Mouse (Mus musculus) MEL (cell line): ENCODE measurements around the gene Iscu. TPM values are rescaled to one million over a fixed set of nuclear protein-coding genes. Genes with fewer than 3 reads are reported as not detected.

Experiments used
- DNase-seq: peaks from one replicate; pipeline ENCODE4 v3.0.0; 2011; ENCODE audit warnings: low read depth, low spot score
- H3K27ac ChIP-seq: 2 replicates; pipeline ENCODE4 v1.5.1; 2012; ENCODE audit warnings: low read depth, mild to moderate bottlenecking, control low read depth, low read length, moderate library complexity; ENCODE audit not compliant: control insufficient read depth
- H3K27me3 ChIP-seq, 2 experiments: fragments of 150-350 bp in 1 of 2; sonication (generic) in 1 of 2; 2 replicates each; pipeline ENCODE4 v1.6.1; 2012; ENCODE audit warnings: low read length in 2 of 2, mild to moderate bottlenecking in 2 of 2, improper control_type of control experiment in 1 of 2, moderate library complexity in 1 of 2; ENCODE audit not compliant: insufficient read depth in 2 of 2, control insufficient read depth in 1 of 2
- H3K36me3 ChIP-seq, 2 experiments: 2 replicates each; pipeline ENCODE4 v1.6.1; 2012 to 2014; ENCODE audit warnings: low read length in 2 of 2, improper control_type of control experiment in 1 of 2, inconsistent platforms in 1 of 2, mild to moderate bottlenecking in 1 of 2; ENCODE audit not compliant: insufficient read depth in 2 of 2, control insufficient read depth in 1 of 2
- H3K4me1 ChIP-seq, 2 experiments: fragments of 150-350 bp in 1 of 2; sonication (generic) in 1 of 2; 2 replicates each; pipeline ENCODE4 v1.6.1; 2012; ENCODE audit warnings: low read length in 2 of 2, improper control_type of control experiment in 1 of 2, mild to moderate bottlenecking in 1 of 2; ENCODE audit not compliant: insufficient read depth in 2 of 2, control insufficient read depth in 1 of 2
- H3K4me3 ChIP-seq, 2 experiments: fragments of 150-350 bp in 1 of 2; sonication (generic) in 1 of 2; 2 replicates each; pipeline ENCODE4 v1.5.1; 2012; ENCODE audit warnings: low read depth in 2 of 2, low read length in 2 of 2, mild to moderate bottlenecking in 2 of 2, moderate library complexity in 2 of 2, control low read depth in 1 of 2, improper control_type of control experiment in 1 of 2; ENCODE audit not compliant: control insufficient read depth in 1 of 2, insufficient read depth in 1 of 2
- H3K79me2 ChIP-seq: 2 replicates; pipeline ENCODE4 v1.6.1; 2012; ENCODE audit warnings: mild to moderate bottlenecking, low read length, moderate library complexity; ENCODE audit not compliant: control insufficient read depth, poor library complexity, insufficient read depth
- H3K9ac ChIP-seq: 2 replicates; pipeline ENCODE4 v1.6.1; 2012; ENCODE audit warnings: low read depth, mild to moderate bottlenecking, control low read depth, low read length, moderate library complexity; ENCODE audit not compliant: control insufficient read depth, poor library complexity, severe bottlenecking
- H3K9me3 ChIP-seq: fragments of 150-350 bp; sonication (generic); replicated peaks from 2 replicates; pipeline ENCODE4 v1.6.1; 2012; ENCODE audit warnings: mild to moderate bottlenecking, low read length, improper control_type of control experiment, moderate library complexity; ENCODE audit not compliant: insufficient read depth
- BHLHE40 ChIP-seq: IDR thresholded peaks from 2 replicates; pipeline ENCODE4 v1.6.1; 2012; ENCODE audit warnings: low read depth, mild to moderate bottlenecking, inconsistent platforms, low read length, improper control_type of control experiment, borderline replicate concordance
- CHD2 ChIP-seq: IDR thresholded peaks from 2 replicates; pipeline ENCODE4 v1.6.1; 2011; ENCODE audit warnings: low read length, improper control_type of control experiment
- CTCF ChIP-seq, 3 experiments: IDR thresholded peaks in 2 of 3; conservative IDR thresholded peaks in 1 of 3; 2 replicates each; pipeline ENCODE4 v1.5.1; 2011 to 2012; ENCODE audit warnings: low read length in 3 of 3, low read depth in 2 of 3, mild to moderate bottlenecking in 2 of 3, improper control_type of control experiment in 1 of 3, inconsistent platforms in 1 of 3, mixed read lengths in 1 of 3, moderate library complexity in 1 of 3; ENCODE audit not compliant: control insufficient read depth in 1 of 3, insufficient read depth in 1 of 3, poor library complexity in 1 of 3, severe bottlenecking in 1 of 3
- E2F4 ChIP-seq: IDR thresholded peaks from 2 replicates; pipeline ENCODE4 v1.6.1; 2011; ENCODE audit warnings: low read depth, low read length, improper control_type of control experiment, borderline replicate concordance
- ELF1 ChIP-seq: IDR thresholded peaks from 2 replicates; pipeline ENCODE4 v1.6.1; 2014; ENCODE audit warnings: low read depth, mild to moderate bottlenecking, inconsistent platforms, low read length, improper control_type of control experiment, moderate library complexity
- EP300 ChIP-seq, 2 experiments: IDR thresholded peaks; 2 replicates each; pipeline ENCODE4 v1.6.1; 2011; ENCODE audit warnings: improper control_type of control experiment in 2 of 2, low read length in 2 of 2, low read depth in 1 of 2, mild to moderate bottlenecking in 1 of 2
- ETS1 ChIP-seq: IDR thresholded peaks from 2 replicates; pipeline ENCODE4 v1.6.1; 2012; ENCODE audit warnings: low read depth, mild to moderate bottlenecking, inconsistent platforms, low read length, improper control_type of control experiment, moderate library complexity
- GATA1 ChIP-seq: IDR thresholded peaks from 2 replicates; pipeline ENCODE4 v1.6.1; 2011; ENCODE audit warnings: low read depth, low read length, improper control_type of control experiment
- HCFC1 ChIP-seq: IDR thresholded peaks from 2 replicates; pipeline ENCODE4 v1.6.1; 2012; ENCODE audit warnings: low read depth, mild to moderate bottlenecking, inconsistent platforms, low read length, improper control_type of control experiment, moderate library complexity
- JUND ChIP-seq: IDR thresholded peaks from 2 replicates; pipeline ENCODE4 v1.6.1; 2011; ENCODE audit warnings: low read depth, mild to moderate bottlenecking, improper control_type of control experiment, low read length
- KAT2A ChIP-seq: conservative IDR thresholded peaks from 2 replicates; pipeline ENCODE4 v1.6.1; 2012; ENCODE audit warnings: low read depth, low read length, improper control_type of control experiment, inconsistent platforms
- MAFK ChIP-seq: IDR thresholded peaks from 2 replicates; pipeline ENCODE4 v1.6.1; 2011; ENCODE audit warnings: low read depth, mild to moderate bottlenecking, low read length, improper control_type of control experiment, borderline replicate concordance
- MAX ChIP-seq: IDR thresholded peaks from 2 replicates; pipeline ENCODE4 v1.6.1; 2011; ENCODE audit warnings: low read length, improper control_type of control experiment
- MAZ ChIP-seq: IDR thresholded peaks from 2 replicates; pipeline ENCODE4 v1.6.1; 2012; ENCODE audit warnings: low read depth, mild to moderate bottlenecking, inconsistent platforms, low read length, improper control_type of control experiment
- MEF2A ChIP-seq: IDR thresholded peaks from 2 replicates; pipeline ENCODE4 v1.6.1; 2014; ENCODE audit warnings: low read depth, mild to moderate bottlenecking, inconsistent platforms, low read length, improper control_type of control experiment; ENCODE audit not compliant: poor library complexity, insufficient replicate concordance, severe bottlenecking; ENCODE audit errors: extremely low read depth
- MXI1 ChIP-seq: IDR thresholded peaks from 2 replicates; pipeline ENCODE4 v1.6.1; 2011; ENCODE audit warnings: mild to moderate bottlenecking, low read depth, low read length, improper control_type of control experiment
- MYB ChIP-seq: IDR thresholded peaks from 2 replicates; pipeline ENCODE4 v1.6.1; 2011; ENCODE audit warnings: mild to moderate bottlenecking, low read depth, low read length, improper control_type of control experiment
- NELFE ChIP-seq: IDR thresholded peaks from 2 replicates; pipeline ENCODE4 v1.6.1; 2011; ENCODE audit warnings: low read depth, low read length, improper control_type of control experiment
- NRF1 ChIP-seq: IDR thresholded peaks from 2 replicates; pipeline ENCODE4 v1.6.1; 2014; ENCODE audit warnings: low read depth, mild to moderate bottlenecking, inconsistent platforms, low read length, improper control_type of control experiment, moderate library complexity; ENCODE audit not compliant: poor library complexity, insufficient read depth, severe bottlenecking
- POLR2A ChIP-seq, 2 experiments: IDR thresholded peaks; 2 replicates each; pipeline ENCODE4 v1.6.1; 2011 to 2012; ENCODE audit warnings: low read length in 2 of 2, mild to moderate bottlenecking in 2 of 2, control low read depth in 1 of 2, improper control_type of control experiment in 1 of 2, low read depth in 1 of 2, moderate library complexity in 1 of 2; ENCODE audit not compliant: control insufficient read depth in 1 of 2, insufficient read depth in 1 of 2, poor library complexity in 1 of 2
- POLR2AphosphoS5 ChIP-seq: IDR thresholded peaks from 2 replicates; pipeline ENCODE4 v1.6.1; 2012; ENCODE audit warnings: low read depth, borderline replicate concordance, mild to moderate bottlenecking, inconsistent platforms, low read length, moderate library complexity, mixed read lengths
- RCOR1 ChIP-seq: IDR thresholded peaks from 2 replicates; pipeline ENCODE4 v1.6.1; 2012; ENCODE audit warnings: low read depth, mild to moderate bottlenecking, inconsistent platforms, low read length, improper control_type of control experiment
- SIN3A ChIP-seq: IDR thresholded peaks from 2 replicates; pipeline ENCODE4 v1.6.1; 2012; ENCODE audit warnings: low read length, improper control_type of control experiment, inconsistent platforms
- SMC3 ChIP-seq: IDR thresholded peaks from 2 replicates; pipeline ENCODE4 v1.6.1; 2011; ENCODE audit warnings: low read depth, low read length, improper control_type of control experiment
- TAL1 ChIP-seq: IDR thresholded peaks from 2 replicates; pipeline ENCODE4 v1.6.1; 2012; ENCODE audit warnings: mild to moderate bottlenecking, inconsistent platforms, low read length, moderate library complexity, mixed read lengths
- UBTF ChIP-seq: IDR thresholded peaks from 2 replicates; pipeline ENCODE4 v1.6.1; 2012; ENCODE audit warnings: low read depth, mild to moderate bottlenecking, inconsistent platforms, low read length, improper control_type of control experiment, moderate library complexity, borderline replicate concordance; ENCODE audit not compliant: insufficient read depth
- USF2 ChIP-seq, 2 experiments: IDR thresholded peaks; 2 replicates each; pipeline ENCODE4 v1.6.1; 2011 to 2012; ENCODE audit warnings: improper control_type of control experiment in 2 of 2, low read length in 2 of 2, borderline replicate concordance in 1 of 2, inconsistent platforms in 1 of 2, low read depth in 1 of 2, mild to moderate bottlenecking in 1 of 2; ENCODE audit not compliant: insufficient read depth in 1 of 2
- polyA plus RNA-seq, 2 experiments: library from polyadenylated mRNA; stranded (reverse) in 1 of 2; unstranded in 1 of 2; fragments of >175 nt in 1 of 2; fragments of >200 nt in 1 of 2; gene quantifications; 2 replicates each; pipeline versions ENCODE4 v1.2.1 to v1.2.4; 2012; ENCODE audit warnings: low replicate concordance in 2 of 2, low read depth in 1 of 2; ENCODE audit not compliant: insufficient read length in 2 of 2, insufficient read depth in 1 of 2, missing spikeins in 1 of 2
- total RNA-seq: library from RNA; depleted of rRNA; stranded (reverse); fragments of 300-350 nt; gene quantifications from 2 replicates; pipeline ENCODE4 v1.2.3, GENCODE M21; 2012

Iscu gene
- total and polyA plus RNA-seq, 3 experiments: 95.7 to 150 TPM; not detected in 1

DNA sequence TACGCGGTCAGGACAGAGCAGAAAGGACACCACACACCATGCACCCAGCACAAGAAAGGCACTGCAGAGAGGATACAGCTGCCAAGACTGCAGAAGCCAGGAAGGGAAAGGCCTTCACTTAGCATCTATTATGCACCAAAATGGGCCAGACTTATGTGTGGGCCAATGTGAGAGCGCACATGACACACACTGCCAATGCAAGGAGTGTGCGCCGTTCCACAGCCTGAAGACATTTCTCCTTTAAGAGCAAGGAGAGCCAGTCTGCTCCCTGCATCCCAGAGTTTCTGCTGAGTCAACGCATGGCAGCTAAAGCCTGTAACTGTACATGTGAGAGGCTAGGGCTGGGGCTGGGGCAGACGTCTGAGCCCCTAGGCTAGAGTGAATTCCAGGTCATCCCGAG lies 3.7 kb upstream of the Iscu start:
- Histone ChIP-seq H3K4me1 (peaks cover 0 to 6% of the 10 kb centered on the region in 2 experiments; a peak in 2 of 4 replicates), H3K9ac (no peak overlapping the region), H3K36me3 (peaks cover 3 to 8% of the 10 kb centered on the region in 2 experiments; a peak in 3 of 4 replicates), H3K27ac (no peak overlapping the region), H3K79me2 (peaks cover 74% of the 10 kb centered on the region), H3K27me3 (no peaks in the 10 kb centered on the region), H3K4me3 (no peak overlapping the region), H3K9me3 (no peaks in the 10 kb centered on the region)
- no peak for TF ChIP-seq E2F4
- no peak for TF ChIP-seq KAT2A
- no peak for TF ChIP-seq EP300 (IDR thresholded peaks at IDR 0.05; ENCODE audit: low read depth in 1 of 2, low read length in 2 of 2)
- TF ChIP-seq CHD2: no peak
- no peak for DNase-seq

DNA sequence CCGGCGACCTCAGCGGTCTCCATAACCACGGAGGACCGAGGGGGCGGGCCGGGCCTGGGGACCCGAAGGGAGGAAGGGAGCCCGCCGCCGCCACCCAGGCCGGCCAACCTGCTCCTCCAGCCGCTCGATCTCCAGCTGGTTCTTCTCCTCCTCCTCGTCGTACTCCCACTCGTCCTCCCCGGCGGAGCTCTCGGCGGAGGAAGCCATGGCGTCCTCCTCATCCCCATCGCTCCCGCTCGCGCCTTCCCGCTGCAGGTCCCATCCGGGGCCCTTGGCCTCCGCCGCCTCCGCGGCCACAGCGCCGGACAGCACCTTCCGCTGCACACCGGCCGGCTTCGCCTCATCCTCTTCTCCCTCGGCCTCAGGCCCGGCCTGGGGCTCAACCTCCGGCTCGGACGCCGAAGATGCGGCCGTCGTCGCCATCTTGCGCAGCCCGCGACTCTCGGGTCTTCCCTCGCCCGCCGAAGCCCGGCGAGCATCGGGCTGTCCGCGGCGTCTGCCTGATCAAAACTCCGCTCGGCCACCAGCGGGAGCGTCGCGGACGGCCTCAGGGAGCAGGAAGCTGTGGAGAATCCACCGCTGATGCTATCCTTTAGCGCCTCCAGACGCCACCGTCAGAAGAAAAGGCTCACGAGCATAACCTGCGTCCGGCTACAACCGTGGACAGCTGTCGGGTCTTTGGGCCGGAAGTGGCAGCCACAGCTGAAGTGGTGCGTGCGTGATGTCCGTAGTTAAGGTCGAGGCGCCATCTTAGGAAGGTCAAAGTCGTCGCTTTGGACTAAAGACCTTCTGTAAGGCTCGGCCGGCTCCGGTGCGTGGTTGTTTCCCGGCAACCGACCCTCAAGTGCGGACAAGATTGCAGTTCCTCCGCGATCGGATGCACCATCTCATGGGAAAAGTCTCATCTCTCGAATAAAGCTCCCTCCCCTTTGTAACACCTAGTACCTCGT lies 1.1 kb upstream of the Iscu start:
- Histone ChIP-seq H3K36me3 (peaks cover 0 to 8% of the 10 kb centered on the region in 2 experiments; a peak in 2 of 4 replicates), H3K27ac (peak overlapping the region; percentile 94), H3K9me3 (no peaks in the 10 kb centered on the region), H3K9ac (peak overlapping the region; percentile 96), H3K4me1 (peaks cover 0 to 12% of the 10 kb centered on the region in 2 experiments; a peak in 2 of 4 replicates), H3K79me2 (peaks cover 56% of the 10 kb centered on the region), H3K4me3 (peak overlapping the region; percentile 91 to 96), H3K27me3 (no peaks in the 10 kb centered on the region)
- DNase-seq: peak; percentile 95
- TF ChIP-seq KAT2A: peak; percentile 69
- TF ChIP-seq MAZ: no peak
- no peak for TF ChIP-seq ETS1
- TF ChIP-seq EP300 (IDR thresholded peaks at IDR 0.05; ENCODE audit: low read depth in 1 of 2, low read length in 2 of 2): no peak
- TF ChIP-seq MEF2A: no peak
- peak; percentile 75; the same call in 1 of the 2 replicates for TF ChIP-seq SIN3A
- no peak for TF ChIP-seq POLR2AphosphoS5
- TF ChIP-seq MAX: peak; percentile 100
- TF ChIP-seq TAL1: no peak
- peak; percentile 72 for TF ChIP-seq MXI1
- TF ChIP-seq SMC3: no peak
- TF ChIP-seq NRF1: peak; percentile 46; the same call in 1 of the 2 replicates
- 0 out of 2 replicates have a peak, but pooled peaks have one; percentile 15 for TF ChIP-seq RCOR1
- no peak for TF ChIP-seq UBTF
- peak; percentile 68 for TF ChIP-seq NELFE
- TF ChIP-seq GATA1: no peak
- peak; percentile 25 to 70; a peak in 2 of 4 replicates for TF ChIP-seq POLR2A (IDR thresholded peaks at IDR 0.05; ENCODE audit: control insufficient read depth in 1 of 2, insufficient read depth in 1 of 2, low read depth in 1 of 2, low read length in 2 of 2, poor library complexity in 1 of 2)
- no peak for TF ChIP-seq MAFK
- TF ChIP-seq HCFC1: peak; percentile 95
- TF ChIP-seq BHLHE40: no peak
- TF ChIP-seq MYB: no peak
- TF ChIP-seq JUND: no peak
- TF ChIP-seq CTCF (IDR thresholded peaks at IDR 0.05 in 2 of 3, conservative IDR thresholded peaks at IDR 0.05 in 1 of 3; ENCODE audit: control insufficient read depth in 1 of 3, insufficient read depth in 1 of 3, low read depth in 2 of 3, low read length in 3 of 3, poor library complexity in 1 of 3, severe bottlenecking in 1 of 3): 0 out of 6 replicates have a peak, but pooled peaks of 1 of the 3 experiments have one; percentile 4
- peak; percentile 69 for TF ChIP-seq ELF1
- TF ChIP-seq USF2 (IDR thresholded peaks at IDR 0.05; ENCODE audit: borderline replicate concordance in 1 of 2, insufficient read depth in 1 of 2, low read depth in 1 of 2, low read length in 2 of 2): no peak
